Mouse (Mus musculus) skeletal muscle tissue, adult 2 months (tissue): ENCODE measurements around the gene Asb6.
A peak's percentile ranks its signal among the peaks of the same experiment; 100 is the strongest.

ENCODE experiments used
- DNase-seq: peaks from one replicate; pipeline ENCODE4 v3.0.0-alpha.2; 2012; ENCODE audit warnings: low read depth, low spot score

The Asb6 gene

DNA sequence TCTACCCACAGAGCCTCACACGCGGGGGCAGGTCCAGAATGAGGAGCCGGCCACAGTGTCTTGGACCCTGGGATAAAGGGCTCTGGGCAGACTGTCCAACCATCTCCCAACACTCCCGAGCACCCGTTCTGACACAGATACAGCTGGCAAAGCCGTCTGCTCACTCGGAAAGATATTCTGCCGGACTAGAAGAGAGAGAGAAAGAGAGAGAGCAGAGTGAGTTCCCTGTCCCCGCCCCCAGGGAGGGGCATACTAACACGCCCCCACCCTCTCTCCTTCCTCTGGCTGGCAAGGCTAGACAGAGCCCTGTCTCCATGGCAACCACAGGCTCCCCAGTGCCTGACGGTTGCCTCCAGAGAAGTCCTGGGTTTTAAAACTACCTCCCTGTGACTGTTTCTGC lies 33.8 kb downstream of the Asb6 start:
- peak; percentile 77 for DNase-seq

DNA sequence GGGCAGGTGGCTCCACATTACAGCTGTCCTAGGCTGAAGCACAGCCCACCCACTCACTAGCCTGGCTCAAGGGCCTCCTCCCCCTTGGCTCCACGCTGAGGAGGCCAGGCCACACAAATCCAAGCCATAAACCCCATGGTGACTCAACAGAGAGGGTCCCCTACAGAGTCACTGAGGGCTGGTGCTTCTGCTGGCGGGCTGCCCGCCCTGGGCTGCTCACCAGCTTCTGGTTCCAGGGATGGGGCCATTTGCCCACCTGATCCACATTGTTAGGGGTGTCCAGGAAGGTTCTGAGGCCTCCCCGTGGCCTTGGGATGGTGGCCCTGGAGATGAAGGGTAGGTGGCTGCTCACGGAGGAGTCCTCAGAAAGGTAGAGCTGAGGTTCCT lies 34.3 kb downstream of the Asb6 start:
- DNase-seq: no peak

DNA sequence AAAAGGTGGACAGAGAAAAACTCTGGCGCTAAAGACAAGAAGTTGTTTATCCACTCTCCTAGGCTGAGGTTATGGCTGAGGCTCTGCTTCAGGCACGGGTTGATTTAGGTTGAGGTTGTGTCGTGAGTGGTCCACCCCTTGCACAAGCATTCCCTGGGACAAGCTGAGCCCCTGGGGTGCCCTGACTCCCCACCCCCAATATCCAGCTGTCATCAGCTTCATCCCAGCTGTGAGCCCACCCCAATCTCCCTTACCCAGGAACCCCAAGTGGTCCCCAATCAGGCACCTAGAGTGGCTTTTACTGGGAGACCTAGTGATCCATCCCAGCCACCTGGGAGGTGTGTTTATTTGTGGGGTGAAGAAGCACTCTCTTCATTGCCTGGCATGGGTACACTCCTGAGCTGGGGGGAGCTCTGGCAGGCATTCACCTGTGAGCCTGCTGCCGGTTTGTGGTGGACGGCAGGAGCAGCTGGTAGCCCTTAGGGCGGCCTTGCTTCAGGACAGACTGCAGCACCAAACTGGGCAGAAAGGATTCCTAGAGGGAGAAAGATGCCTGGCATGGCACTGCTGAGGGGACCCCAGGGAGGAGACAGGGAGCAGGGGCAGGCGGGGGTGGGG lies 34.8 kb downstream of the Asb6 start:
- DNase-seq: no peak

DNA sequence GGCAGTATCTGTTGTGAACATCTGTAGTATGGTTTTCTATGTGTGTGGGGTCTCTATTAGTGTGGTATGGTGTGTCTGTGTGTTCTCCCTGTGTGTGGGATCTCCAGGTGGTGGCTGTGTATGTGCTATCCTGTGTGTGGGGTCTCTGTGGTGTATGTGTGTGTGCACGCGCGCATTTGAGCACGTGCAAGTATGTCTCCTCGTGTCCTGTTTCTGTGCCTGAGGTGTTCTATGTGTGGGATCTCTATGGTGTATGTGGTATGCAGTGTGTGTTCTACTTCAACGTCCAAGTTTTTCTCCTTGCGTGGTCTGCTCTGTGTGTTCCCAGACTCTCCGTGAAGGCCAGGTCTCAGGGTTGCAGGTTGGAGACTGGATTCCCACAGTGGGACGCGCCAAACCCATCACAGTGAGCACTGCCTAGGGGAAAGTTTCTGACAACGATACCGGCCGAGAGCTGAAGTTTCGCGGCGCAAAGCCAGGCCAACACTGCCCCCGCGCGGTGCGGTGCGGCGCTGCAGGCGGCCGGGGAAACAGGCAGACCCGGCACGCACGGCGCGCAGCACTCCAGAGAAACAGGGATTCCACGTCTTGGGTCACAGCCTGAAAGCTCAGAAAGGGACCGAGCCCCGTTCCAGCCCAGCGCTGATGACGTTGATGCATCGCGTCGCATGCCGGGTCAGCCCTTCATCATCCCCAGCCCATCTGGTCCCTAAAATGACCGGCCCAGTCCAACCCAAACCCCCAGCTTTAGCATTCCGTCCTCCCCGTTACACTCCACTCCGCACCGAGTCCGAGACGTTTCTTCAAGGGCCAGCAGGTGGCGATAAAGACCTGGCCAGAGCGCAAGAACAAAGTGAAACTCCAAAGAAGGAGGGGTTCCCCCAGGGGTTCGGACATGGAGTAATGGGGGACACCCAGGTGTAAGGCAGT lies 35.7 kb downstream of the Asb6 start:
- DNase-seq: peak; percentile 82

DNA sequence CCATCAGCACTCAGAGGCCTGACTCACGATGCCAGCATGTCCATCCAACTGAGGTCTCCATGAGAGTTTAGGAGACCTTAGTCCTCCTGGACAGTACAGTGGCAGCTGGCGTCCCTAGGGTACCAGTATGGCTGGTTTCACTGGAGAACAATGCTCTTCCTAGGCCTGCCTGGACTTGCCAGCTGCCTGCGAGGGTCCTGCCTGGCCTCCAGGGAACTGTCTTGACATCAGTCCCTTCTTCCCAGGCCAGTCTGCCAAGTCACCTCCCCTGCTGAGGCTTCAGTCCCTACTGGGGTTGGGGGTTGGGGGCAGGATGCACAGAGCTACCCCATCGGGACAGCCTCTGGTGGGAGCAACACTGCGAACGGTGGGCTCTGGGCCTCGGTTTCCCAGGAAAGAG lies 38.1 kb downstream of the Asb6 start:
- DNase-seq: no peak

DNA sequence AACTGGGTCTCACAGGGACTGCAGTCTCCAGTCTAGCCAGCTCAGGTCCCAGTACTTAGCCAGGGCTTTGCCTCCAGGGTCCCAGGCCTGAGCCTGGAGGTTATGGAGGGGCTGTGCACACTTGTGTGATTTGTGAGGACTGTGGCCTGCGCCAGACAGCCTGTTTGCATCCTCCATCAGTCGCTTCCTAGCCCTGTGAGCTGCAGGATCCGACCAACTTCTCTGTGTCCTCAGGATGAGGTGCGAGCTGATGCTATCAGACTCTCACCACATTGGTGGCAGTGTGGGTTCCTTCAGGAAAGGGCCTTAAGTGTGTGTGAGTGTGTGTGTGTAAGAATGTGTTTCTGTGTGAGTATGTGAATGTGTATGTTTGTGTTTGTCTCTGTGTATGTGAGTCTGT lies 42.7 kb downstream of the Asb6 start:
- DNase-seq: no peak

DNA sequence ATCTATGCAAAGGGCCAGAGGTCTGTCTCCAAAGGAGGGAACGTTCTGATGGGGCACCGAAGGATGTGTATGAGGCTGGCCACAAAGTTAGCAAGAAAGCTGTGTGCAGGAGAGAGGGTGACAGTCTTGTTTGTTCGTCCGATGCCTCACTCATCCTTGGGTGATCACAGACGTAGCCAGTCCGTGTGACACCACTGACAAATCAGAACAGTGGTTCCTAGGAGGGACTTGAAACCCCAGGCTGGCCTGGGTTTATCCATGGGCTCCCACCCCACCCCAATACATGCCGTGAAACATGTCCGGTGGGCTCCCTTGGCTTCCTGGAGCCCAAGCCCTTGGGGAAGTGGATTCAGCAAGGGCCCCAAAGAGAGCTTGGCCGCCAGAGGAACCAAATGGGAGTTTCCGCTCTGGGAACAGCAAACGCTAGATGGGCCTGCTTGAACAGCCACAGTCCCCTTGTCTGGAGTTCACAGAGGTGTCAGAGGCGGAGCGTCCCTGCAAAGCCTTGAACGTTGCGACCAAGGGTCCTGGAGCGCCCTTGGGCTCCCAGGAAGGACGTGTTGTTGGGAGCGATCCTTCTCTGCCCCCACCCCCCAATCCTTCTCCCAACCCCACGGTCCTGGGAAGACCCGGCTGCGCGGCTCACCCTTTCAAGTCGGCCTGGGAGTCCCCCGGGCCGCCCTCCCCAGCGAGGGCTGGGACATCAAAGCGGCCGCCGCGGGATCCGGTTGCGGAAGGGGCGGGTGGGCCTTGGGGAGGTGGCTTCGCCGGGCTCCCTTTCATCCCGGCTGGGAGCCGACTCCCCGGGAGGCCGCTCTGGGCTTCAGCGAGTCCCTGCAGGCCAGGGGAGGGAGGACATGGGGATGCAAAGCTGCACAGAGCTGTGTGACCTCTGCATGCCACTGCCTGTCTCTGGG lies 45.8 kb downstream of the Asb6 start:
- DNase-seq: no peak

DNA sequence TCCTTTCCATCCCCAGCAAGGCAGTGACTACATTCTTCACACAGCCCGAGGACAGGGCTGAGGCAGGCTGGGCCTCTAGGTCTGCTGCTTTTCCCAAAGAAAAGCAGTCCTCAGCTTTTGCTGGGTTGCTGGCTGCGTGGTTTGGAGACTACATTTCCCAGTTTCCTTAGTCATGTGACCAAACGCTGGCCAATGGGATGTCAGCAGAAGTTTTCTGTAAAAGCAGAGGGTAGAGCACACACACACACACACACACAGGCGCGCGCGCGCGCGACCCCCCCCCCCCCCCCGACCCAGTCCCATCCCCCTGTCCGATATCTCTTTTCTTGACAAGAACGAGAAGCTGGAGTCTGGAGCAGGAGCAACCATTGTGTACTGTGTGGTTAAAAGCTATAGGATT lies 46.8 kb downstream of the Asb6 start:
- DNase-seq: peak; percentile 66

DNA sequence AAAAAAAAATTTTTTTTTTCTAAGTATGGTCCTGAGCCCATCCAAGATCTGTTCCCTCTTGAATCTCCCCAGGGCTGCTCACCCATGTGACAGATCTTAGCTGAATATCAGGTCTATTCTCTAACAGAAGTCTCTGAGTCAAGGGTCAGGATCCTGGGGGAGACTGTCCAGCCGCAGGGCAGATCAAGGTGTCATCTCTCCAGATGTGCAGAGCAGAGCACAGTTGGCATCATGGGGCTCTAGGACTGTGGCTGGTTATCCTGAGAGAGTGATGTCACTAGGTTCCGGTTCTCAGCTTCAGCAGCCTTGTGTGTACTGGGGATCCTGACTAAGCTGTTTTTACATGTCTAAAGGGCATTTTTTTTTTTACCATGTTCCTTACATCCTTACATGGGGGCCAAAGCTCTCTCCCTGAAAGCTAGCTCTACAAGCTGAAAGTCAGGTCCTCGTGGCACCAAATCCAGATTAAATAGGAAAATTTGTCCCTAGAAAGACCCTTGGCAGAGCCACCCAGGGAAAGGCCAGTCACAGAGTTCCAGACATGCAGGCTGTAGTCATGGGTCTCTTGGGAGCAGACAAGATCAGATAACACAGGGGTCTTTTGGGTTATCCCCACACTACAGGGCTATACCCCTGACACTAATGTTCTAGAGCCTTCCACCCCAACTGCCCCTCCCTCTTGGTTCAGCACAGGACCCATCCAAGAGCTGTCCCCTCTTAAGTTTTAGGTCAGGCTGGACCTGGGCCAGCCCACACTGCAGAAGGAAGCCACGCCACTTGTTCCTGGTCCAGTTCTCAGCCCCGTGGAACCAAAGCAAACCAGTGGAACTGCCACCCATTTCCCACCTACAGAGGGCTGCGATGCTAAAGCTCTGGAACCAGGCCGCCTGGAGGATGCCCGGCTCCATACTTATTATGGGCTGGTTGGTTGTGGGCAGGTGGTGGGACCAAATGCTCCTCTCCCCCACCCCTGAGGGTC lies 47.5 kb downstream of the Asb6 start:
- DNase-seq: no peak

DNA sequence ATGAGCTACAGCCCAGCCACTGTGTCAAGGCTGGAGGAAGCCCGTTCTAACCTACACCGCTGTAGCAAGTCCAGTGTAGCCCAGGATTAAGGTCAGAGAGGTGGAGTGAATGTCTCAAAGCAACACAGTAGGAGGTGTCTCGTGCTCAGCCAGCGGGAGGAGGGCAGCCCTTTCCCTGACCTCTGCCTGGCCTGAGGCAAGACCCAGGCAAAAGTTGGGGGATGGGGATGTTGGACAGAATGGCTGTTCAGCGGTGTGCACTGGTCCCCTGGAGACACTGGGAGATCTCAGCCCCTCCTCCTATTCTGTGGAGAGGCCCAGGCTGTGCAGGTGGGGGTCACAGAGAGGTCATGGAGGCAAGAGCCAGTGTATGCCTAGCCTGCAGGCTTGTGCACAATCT lies 50.9 kb downstream of the Asb6 start:
- no peak for DNase-seq

DNA sequence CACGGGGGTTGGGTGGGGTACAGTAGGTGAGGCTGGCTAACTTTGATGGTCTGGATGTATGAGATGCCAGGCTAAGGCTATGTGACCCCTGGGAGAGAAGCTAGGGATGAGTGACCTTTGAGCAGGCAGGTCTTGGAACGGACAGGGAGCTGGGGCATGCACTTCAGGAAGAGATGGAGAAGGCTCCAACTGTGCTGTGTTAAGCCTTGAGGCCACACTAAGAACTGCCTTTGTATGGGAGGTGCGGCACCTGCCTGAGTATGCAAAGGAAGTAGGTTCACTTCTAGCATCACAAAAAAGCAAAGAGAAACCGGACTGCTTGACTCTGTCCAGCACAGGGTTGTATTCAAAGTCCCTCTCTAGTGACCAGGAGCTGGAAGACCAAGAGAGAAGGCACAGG lies 51.9 kb downstream of the Asb6 start:
- no peak for DNase-seq

DNA sequence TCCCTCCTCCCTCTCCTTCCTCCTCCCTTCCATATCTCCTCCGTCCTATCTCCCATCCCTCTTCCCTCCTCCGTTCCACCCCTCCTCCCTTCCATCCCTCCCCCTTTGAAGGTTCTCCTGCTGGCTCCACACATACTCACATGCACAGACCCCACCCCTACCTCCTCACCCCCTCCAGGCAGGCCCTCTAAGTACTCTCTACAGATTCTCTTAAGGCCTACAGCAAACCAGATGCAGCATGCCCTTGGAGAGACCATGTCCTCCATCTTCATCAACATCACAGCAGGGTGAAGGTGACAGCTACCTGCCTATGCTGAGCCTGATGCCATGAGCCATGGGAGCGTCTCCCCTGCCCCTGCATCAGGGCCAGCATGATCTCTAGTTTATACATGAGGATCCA lies 52.9 kb downstream of the Asb6 start:
- no peak for DNase-seq

DNA sequence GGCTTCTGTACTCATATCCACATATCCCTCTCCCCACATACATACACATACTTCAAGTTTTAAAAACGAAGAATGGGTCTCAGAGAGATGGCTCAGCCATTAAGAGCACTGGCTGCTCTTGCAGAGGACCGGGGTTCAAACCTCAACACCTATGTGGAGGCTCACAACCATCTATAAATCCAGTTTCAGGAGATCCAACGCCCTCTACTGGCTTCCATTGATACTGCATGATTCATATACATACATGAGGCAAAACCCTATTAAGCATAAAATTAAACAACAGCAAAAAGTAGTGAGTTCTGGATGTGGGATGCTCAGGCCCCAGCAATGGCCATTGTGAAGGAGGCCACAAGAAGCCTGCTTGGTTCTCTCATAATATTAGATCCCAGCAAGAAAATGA lies 54.2 kb downstream of the Asb6 start:
- no peak for DNase-seq

DNA sequence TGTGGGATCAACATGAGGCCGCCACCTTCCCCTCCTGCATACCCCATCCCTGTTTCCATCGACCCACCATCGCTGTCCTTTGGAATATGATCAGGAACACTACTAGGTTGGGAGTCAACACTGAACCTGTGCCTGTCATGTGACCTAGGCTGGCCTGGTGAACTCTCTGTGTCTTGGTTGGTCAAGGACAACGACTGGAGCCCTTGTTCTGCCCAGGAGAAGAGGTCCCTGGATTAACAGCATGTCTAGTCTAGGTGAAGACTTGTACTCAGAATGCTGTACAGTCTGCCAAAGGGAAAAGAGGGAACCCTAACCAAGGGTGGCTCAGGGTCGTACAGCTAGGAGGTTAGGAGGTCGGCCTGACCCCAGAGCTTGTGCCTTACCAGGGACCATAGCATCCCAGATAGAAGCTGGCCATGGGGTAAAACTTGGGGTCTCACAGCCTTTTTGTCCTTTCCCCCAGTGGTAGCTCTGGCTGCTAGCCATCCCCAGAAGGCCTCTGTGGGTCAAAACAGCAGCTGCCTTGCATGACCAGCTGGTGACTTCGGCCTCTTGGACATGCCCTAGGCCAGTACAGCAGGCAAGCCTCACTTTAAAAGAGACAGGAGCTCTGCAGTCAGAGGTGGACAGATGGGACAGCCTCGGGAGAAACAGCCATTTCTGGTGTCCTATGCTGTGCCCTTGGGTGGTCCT lies 56.7 kb downstream of the Asb6 start:
- no peak for DNase-seq
